Mouse (Mus musculus) c-Kit-positive CD71-negative TER-119-negative erythroid progenitor cells, embryonic 14.5 days (primary cell): ENCODE data around the gene Hoxd3.

Experiments
- DNase-seq: peaks from one replicate; pipeline ENCODE4 v3.0.0-alpha.2; 2013; ENCODE audit warnings: low read depth

The Hoxd3 gene

GRCm38 (mm10) chr2:74711721-74712621 lies at the start of gene Hoxd3, which contains the start of gene Hoxd4:
Gene Hoxd3 (plus strand): TSS chr2:74711927.
Gene Hoxd4 (plus strand): TSS chr2:74711929.
- no peak for DNase-seq

- DNase-seq = no peak
Measured at GRCm38 (mm10) chr2:74663291-74663925, 48.3 kb upstream of the Hoxd3 start.

GRCm38 (mm10) chr2:74666411-74666810 lies 45.3 kb upstream of the Hoxd3 start:
- DNase-seq = no peak

GRCm38 (mm10) chr2:74667191-74667841 lies 44.4 kb upstream of the Hoxd3 start:
- no peak for DNase-seq

GRCm38 (mm10) chr2:74667842-74668357 lies 43.8 kb upstream of the Hoxd3 start, which contains the start of gene Hoxd13:
Gene Hoxd13 (plus strand): TSS chr2:74668310.
- no peak for DNase-seq

- no peak for DNase-seq
Measured at GRCm38 (mm10) chr2:74668370-74669229, 43.1 kb upstream of the Hoxd3 start.

- no peak for DNase-seq
Measured at GRCm38 (mm10) chr2:74669230-74669578, 42.5 kb upstream of the Hoxd3 start.

DNA sequence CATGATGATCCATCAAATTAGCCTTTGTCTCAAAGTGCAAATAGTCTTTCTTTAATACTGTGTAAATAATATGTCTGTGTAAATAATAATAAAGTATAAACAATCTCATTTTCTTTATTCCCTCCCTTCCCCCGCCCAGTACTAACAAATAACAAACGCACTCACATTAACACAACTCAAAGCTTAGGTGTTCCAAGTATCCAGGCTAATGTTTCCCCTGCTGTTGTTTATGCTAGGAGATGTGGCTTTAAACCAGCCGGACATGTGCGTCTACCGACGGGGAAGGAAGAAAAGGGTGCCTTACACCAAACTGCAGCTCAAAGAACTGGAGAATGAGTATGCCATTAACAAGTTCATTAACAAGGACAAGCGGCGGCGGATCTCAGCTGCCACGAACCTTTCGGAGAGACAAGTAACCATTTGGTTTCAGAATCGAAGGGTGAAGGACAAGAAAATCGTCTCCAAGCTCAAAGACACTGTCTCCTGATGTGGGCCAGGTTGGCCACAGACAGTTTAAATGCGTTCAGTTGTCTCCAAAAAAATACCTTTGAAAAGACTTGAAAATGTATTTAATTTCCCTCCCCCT lies 42.0 kb upstream of the Hoxd3 start:
- DNase-seq = no peak

GRCm38 (mm10) chr2:74670632-74671188 lies 41.0 kb upstream of the Hoxd3 start:
- no peak for DNase-seq

DNA sequence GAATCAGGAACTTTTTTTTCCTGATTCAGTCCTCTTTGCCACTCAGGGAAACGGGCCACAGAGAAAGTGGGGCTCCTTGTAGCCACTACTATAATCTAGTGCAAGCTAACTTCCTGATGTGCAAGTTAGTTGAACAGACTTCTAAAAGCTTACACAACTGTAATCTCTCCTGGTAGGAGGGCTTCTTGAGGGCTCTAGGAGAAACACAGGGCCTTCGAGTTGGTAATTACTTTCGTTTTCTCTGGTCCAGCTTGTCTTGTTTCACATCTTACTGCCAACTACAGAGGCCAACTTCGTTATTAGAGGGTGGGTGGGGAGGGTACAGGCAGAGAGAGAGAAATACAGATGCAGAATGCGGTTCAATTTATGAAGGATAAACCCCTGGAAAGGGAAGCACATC lies 39.9 kb upstream of the Hoxd3 start:
- DNase-seq = no peak

DNA sequence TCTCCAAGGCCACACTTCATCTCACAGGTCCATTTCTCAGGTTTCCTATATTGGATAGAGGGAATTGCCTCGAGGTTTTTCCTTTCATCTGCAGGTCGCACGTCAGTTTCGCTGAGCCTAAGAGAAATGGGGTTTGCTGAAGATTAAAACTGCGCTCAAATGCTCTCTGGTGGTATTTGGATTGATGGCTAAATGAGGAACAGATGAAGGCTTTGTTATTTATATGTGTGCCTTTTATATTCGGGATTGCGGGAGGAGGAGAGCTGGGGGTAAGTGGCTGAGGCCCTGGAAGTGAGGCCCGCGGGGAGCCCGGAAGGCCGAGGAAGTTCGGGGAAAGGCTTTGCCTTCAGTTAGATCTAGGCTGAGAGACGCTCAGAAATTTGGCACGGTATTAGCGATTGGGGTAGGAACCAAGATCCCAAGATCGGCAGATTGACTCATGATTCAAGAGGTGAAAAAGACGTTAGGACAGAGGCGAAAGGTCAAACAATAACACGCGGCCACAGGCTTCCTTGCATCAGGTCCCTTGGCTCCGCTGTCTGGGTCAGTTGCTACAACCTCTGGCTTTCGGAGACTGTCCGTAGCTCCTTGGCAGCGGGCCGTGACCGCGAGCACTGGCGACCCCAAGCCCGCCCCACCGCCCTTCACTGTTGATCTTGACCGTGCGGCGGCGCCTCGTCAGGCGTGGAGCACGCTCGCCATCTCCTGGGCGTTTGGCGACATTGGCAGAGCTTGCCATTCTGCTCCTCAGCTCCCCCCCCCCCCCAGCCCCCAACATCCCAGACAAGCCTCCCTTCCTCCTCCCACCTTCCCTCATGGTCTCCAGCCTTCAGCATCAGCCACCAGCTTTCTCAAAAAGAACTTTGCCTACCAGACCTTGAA lies 39.0 kb upstream of the Hoxd3 start:
- DNase-seq = no peak

GRCm38 (mm10) chr2:74673835-74674425 lies 37.8 kb upstream of the Hoxd3 start:
- no peak for DNase-seq

DNA sequence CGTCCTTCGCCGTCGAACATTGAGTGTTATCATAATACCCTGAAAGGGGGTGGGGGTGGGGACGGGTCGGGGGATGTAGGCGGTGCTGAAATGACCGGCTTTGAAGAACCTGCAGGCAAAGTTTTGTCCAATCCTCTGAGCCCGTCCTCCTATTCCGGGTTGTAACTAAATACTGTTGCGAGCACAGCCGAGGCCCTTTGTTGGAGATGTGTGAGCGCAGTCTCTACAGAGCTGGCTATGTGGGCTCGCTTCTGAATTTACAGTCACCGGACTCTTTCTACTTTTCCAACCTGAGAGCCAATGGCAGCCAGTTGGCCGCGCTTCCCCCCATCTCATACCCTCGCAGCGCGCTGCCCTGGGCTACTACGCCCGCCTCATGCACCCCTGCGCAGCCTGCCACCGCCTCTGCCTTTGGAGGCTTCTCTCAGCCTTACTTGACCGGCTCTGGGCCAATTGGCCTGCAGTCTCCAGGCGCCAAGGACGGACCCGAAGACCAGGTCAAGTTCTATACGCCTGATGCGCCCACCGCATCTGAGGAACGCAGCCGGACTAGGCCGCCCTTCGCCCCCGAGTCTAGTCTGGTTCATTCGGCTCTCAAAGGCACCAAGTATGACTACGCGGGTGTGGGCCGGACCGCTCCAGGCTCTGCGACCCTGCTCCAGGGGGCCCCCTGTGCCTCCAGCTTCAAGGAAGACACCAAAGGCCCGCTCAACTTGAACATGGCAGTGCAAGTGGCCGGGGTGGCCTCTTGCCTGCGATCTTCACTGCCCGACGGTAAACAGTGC lies 36.7 kb upstream of the Hoxd3 start, which contains the start of gene Hoxd12:
TSS of gene Hoxd12 (plus strand) at position 133 of the 785 bp plus-strand sequence.
- DNase-seq = no peak

GRCm38 (mm10) chr2:74675666-74676282 lies 36.0 kb upstream of the Hoxd3 start:
- no peak for DNase-seq

- DNase-seq = no peak
Measured at GRCm38 (mm10) chr2:74676376-74677052, 35.2 kb upstream of the Hoxd3 start.

- DNase-seq = no peak
Measured at GRCm38 (mm10) chr2:74677106-74677505, 34.6 kb upstream of the Hoxd3 start.

DNA sequence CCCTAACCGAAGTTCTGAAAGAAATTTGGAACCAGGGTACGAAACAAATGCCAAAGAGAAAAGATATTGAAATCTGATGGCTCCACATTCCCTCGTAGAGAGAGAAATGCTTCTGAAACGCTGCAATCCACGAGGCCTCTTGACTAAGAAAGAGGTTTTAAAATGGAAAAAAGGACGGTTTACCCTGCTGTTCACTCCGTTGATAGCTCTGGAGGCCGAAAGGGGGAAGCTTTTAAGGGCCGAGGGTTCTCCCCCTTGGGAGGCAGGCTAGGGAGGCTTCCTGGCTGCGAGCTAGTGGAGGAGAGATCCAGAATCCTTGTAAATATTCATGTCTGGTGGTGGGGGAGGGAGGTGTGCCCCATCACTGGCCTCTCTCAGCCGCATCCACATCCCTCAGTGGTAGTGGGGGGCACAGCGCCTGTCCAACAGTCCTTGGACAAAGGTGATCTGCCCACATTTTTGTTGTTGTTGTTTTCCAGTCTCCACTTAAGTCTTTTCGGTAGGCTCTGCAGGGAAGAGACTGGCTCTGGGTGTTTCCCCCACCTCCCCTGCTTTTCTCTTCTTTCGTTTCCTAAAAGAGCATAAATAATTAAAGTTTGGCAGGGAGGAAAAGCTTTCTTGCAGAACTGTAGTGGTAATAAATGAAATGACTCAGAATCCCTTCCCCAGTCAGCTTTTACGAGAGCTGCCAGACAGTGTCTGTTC lies 32.7 kb upstream of the Hoxd3 start, which contains the start of gene Hoxd11:
TSS of gene Hoxd11 (plus strand) at position 667 of the 705 bp plus-strand sequence.
- DNase-seq = no peak
